In genomic region chr15:98092372-98093120, GRCm38 (mm10) we compare ENCODE assay signal across 8 mouse cellular contexts. TPM values are rescaled to one million over a fixed set of nuclear protein-coding genes. Genes with fewer than 3 reads are reported as not detected.
DNase-seq lines count a peak whose midpoint lies in the region; ATAC-seq and TF ChIP-seq lines count a peak whose summit lies in the region.

Gene Pfkm, plus strand, starts transcription at chr15:98092589.

- peaks cover 0 to 22% of the 10 kb centered on the region in 2 experiments for H3K36me3 ChIP-seq in CH12.LX (replicated peaks in 1 of 2; ENCODE audit: control insufficient read depth in 1 of 2, insufficient read depth in 1 of 2, low read length in 1 of 2)
- H3K36me3 ChIP-seq in embryonic facial prominence, embryonic 13.5 days = peaks cover 11% of the 10 kb centered on the region; the same call in 1 of the 2 replicates
- H3K36me3 ChIP-seq in heart, embryonic 14.5 days (ENCODE audit: control insufficient read depth, insufficient read depth, low read length) = peaks cover 15% of the 10 kb centered on the region; the same call in 1 of the 2 replicates
- H3K36me3 ChIP-seq in neural tube, embryonic 14.5 days (ENCODE audit: control insufficient read depth, insufficient read depth, low read length) = no peaks in the 10 kb centered on the region

- peak within 1 kb of the TSS; percentile 98 for H3K4me2 ChIP-seq in CH12.LX (ENCODE audit: insufficient read depth, low read depth, poor library complexity, severe bottlenecking)
- H3K4me2 ChIP-seq in embryonic facial prominence, embryonic 13.5 days = peak within 1 kb of the TSS; percentile 68
- H3K4me2 ChIP-seq in heart, embryonic 14.5 days (ENCODE audit: low read length) = peak within 1 kb of the TSS; percentile 81
- H3K4me2 ChIP-seq in neural tube, embryonic 14.5 days (ENCODE audit: low read depth, low read length) = peak within 1 kb of the TSS; percentile 64

- peaks cover 5 to 44% of the 10 kb centered on the region in 2 experiments for H3K4me1 ChIP-seq in CH12.LX (ENCODE audit: control insufficient read depth in 1 of 2, insufficient read depth in 2 of 2)
- H3K4me1 ChIP-seq in embryonic facial prominence, embryonic 13.5 days = peaks cover 9% of the 10 kb centered on the region
- H3K4me1 ChIP-seq in heart, embryonic 14.5 days (ENCODE audit: control insufficient read depth in 2 of 2, insufficient read depth in 2 of 2, low read length in 2 of 2) = peaks cover 0 to 15% of the 10 kb centered on the region in 2 experiments; a peak in 2 of 4 replicates
- peaks cover 12% of the 10 kb centered on the region for H3K4me1 ChIP-seq in neural tube, embryonic 14.5 days (ENCODE audit: control insufficient read depth, insufficient read depth, low read length)

- H3K9me3 ChIP-seq in CH12.LX (replicated peaks; ENCODE audit: low read length) = peaks cover 2% of the 10 kb centered on the region
- no peaks in the 10 kb centered on the region for H3K9me3 ChIP-seq in embryonic facial prominence, embryonic 13.5 days
- no peaks in the 10 kb centered on the region for H3K9me3 ChIP-seq in heart, embryonic 14.5 days (ENCODE audit: control insufficient read depth, low read length)
- no peaks in the 10 kb centered on the region for H3K9me3 ChIP-seq in neural tube, embryonic 14.5 days (ENCODE audit: control insufficient read depth, low read length)

- in situ Hi-C loops in CH12.LX (cut with MboI; ENCODE audit: low pct_ligation_motif_present, low pct_unique_long_range_greater_than_20kb, low sequenced_read_pairs) = loop anchor here (5.0 kb wide), 1 partner anchor 60 kb away; no protein-coding TSS in a partner anchor

- under 1% methylated on average over 30 of the region's 30 CpGs for WGBS in embryonic facial prominence, embryonic 13.5 days
- under 1% methylated on average over 28 of the region's 30 CpGs for WGBS in heart, embryonic 14.5 days
- WGBS in neural tube, embryonic 14.5 days = under 1% methylated on average over 30 of the region's 30 CpGs

- no peak for TF ChIP-seq EP300 in CH12.LX (IDR thresholded peaks at IDR 0.05; ENCODE audit: low read length)

- no peaks in the 10 kb centered on the region for H3K27me3 ChIP-seq in CH12.LX (replicated peaks)
- no peaks in the 10 kb centered on the region for H3K27me3 ChIP-seq in embryonic facial prominence, embryonic 13.5 days
- H3K27me3 ChIP-seq in heart, embryonic 14.5 days (ENCODE audit: control insufficient read depth, insufficient read depth, low read length) = no peaks in the 10 kb centered on the region
- H3K27me3 ChIP-seq in neural tube, embryonic 14.5 days (ENCODE audit: control insufficient read depth, insufficient read depth, low read length) = no peaks in the 10 kb centered on the region

- DNase-seq in frontal cortex, postnatal 25 days (ENCODE audit: low spot score in 2 of 2) = no peak
- DNase-seq in CH12.LX (ENCODE audit: extremely low read depth) = peak; percentile 41
- DNase-seq in left cerebral cortex, postnatal 4 days = no peak
- DNase-seq in retina, postnatal 1 day = no peak

- no peak for TF ChIP-seq RAD21 in CH12.LX (IDR thresholded peaks at IDR 0.05; ENCODE audit: low read depth, low read length)

- dilution Hi-C loops in CH12.LX (cut with MboI; ENCODE audit: extremely low pct_ligation_motif_present, extremely low pct_unique_long_range_greater_than_20kb, low sequenced_read_pairs) = no loop called here

- TF ChIP-seq POLR2A in CH12.LX (IDR thresholded peaks at IDR 0.05; ENCODE audit: low read depth, low read length) = no peak

- ATAC-seq in frontal cortex, adult (ENCODE audit: low TSS enrichment) = peak; percentile 18; the same call in 1 of the 2 replicates
- 0 out of 2 replicates have a peak, but pooled peaks have one; percentile 48 for ATAC-seq in embryonic facial prominence, embryonic 13.5 days (ENCODE audit: insufficient number of reproducible peaks, insufficient read depth, low FRiP score, low TSS enrichment, low read depth)
- peak; percentile 9; the same call in 1 of the 2 replicates for ATAC-seq in heart, embryonic 14.5 days (ENCODE audit: insufficient number of reproducible peaks, insufficient read depth, low FRiP score, low read depth)
- ATAC-seq in neural tube, embryonic 14.5 days (ENCODE audit: low read depth) = 0 out of 2 replicates have a peak, but pooled peaks have one; percentile 15

- peak within 1 kb of the TSS; percentile 72 to 89 (median 86) for H3K4me3 ChIP-seq in CH12.LX (replicated peaks in 1 of 3; ENCODE audit: low read depth in 2 of 3, low read length in 2 of 3, poor library complexity in 1 of 3)
- peak within 1 kb of the TSS; percentile 93 for H3K4me3 ChIP-seq in embryonic facial prominence, embryonic 13.5 days
- peak within 1 kb of the TSS; percentile 84 to 96 for H3K4me3 ChIP-seq in heart, embryonic 14.5 days (ENCODE audit: control insufficient read depth in 1 of 2, insufficient read depth in 1 of 2, low read depth in 1 of 2, low read length in 2 of 2)
- H3K4me3 ChIP-seq in neural tube, embryonic 14.5 days (ENCODE audit: low read depth, low read length) = peak within 1 kb of the TSS; percentile 81

- intact Hi-C loops in left cerebral cortex, postnatal 4 days (cut with DNase I) = loop anchor here (2.0 kb wide), 1 partner anchor 60 kb away; no protein-coding TSS in a partner anchor

- no peak for TF ChIP-seq CTCF in CH12.LX (conservative IDR thresholded peaks at IDR 0.05 in 1 of 2, IDR thresholded peaks at IDR 0.05 in 1 of 2; ENCODE audit: low read depth in 2 of 2, low read length in 2 of 2)

- peak within 1 kb of the TSS; percentile 89 for H3K27ac ChIP-seq in CH12.LX (ENCODE audit: insufficient read depth, low read depth)
- peak within 1 kb of the TSS; percentile 96 for H3K27ac ChIP-seq in embryonic facial prominence, embryonic 13.5 days
- peak within 1 kb of the TSS; percentile 96 to 97 for H3K27ac ChIP-seq in heart, embryonic 14.5 days (replicated peaks in 1 of 2; ENCODE audit: control insufficient read depth in 1 of 2, insufficient read depth in 1 of 2, low read depth in 2 of 2, low read length in 2 of 2)
- H3K27ac ChIP-seq in neural tube, embryonic 14.5 days (ENCODE audit: low read depth, low read length) = peak within 1 kb of the TSS; percentile 85

- peak within 1 kb of the TSS; percentile 99 for H3K9ac ChIP-seq in CH12.LX (ENCODE audit: insufficient read depth, low read depth)
- H3K9ac ChIP-seq in embryonic facial prominence, embryonic 13.5 days = peak within 1 kb of the TSS; percentile 96
- peak within 1 kb of the TSS; percentile 95 for H3K9ac ChIP-seq in heart, embryonic 14.5 days (ENCODE audit: low read length)
- peak within 1 kb of the TSS; percentile 87 for H3K9ac ChIP-seq in neural tube, embryonic 14.5 days (replicated peaks; ENCODE audit: low read depth, low read length)

- H3K79me2 ChIP-seq in CH12.LX (replicated peaks; ENCODE audit: control insufficient read depth, extremely low read depth, insufficient read depth, poor library complexity, severe bottlenecking) = peaks cover 39% of the 10 kb centered on the region

TF ChIP-seq in CH12.LX, 34 proteins besides CTCF, POLR2A, EP300 and RAD21:
- TF ChIP-seq MXI1 (IDR thresholded peaks at IDR 0.05; ENCODE audit: low read depth, low read length) (0 out of 2 replicates have a peak, but pooled peaks have one; percentile 9), MYC (IDR thresholded peaks at IDR 0.05; ENCODE audit: low read depth, low read length) (no peak), MEF2A (IDR thresholded peaks at IDR 0.05; ENCODE audit: borderline replicate concordance, low read depth, low read length) (no peak), TBP (conservative IDR thresholded peaks at IDR 0.05; ENCODE audit: low read depth, low read length) (no peak), TCF12 (IDR thresholded peaks at IDR 0.05; ENCODE audit: low read depth, low read length) (no peak), CHD2 (IDR thresholded peaks at IDR 0.05; ENCODE audit: low read length) (no peak), CHD1 (IDR thresholded peaks at IDR 0.05; ENCODE audit: low read depth, low read length) (0 out of 2 replicates have a peak, but pooled peaks have one; percentile 30), PAX5 (IDR thresholded peaks at IDR 0.05; ENCODE audit: low read length) (no peak), ZMIZ1 (IDR thresholded peaks at IDR 0.05; ENCODE audit: low read depth, low read length) (no peak), E2F4 (IDR thresholded peaks at IDR 0.05; ENCODE audit: insufficient replicate concordance, low read depth, low read length) (no peak), NRF1 (IDR thresholded peaks at IDR 0.05; ENCODE audit: low read depth, low read length) (no peak)

RNA-seq across cellular contexts. Expression of gene Pfkm, which starts in this region (rescaled TPM):
- total RNA-seq in CH12.LX (2012; rRNA removed) (23.8 and 29.6 TPM in 2 replicates), CH12.LX (2014; rRNA removed) (21.1 and 23.5 TPM in 2 replicates)
- polyA plus RNA-seq in CH12.LX (2012; ENCODE audit: insufficient read length, low read depth) = 37.9 and 39.2 TPM in 2 replicates
- polyA plus RNA-seq in embryonic facial prominence, embryonic 13.5 days (2015; fragmentation: Nextera tagmentation; extraction: Ambion mirVana) = 43.0 and 47.0 TPM in 2 replicates
- polyA plus RNA-seq in heart, embryonic 14.5 days (2014; fragmentation: Nextera tagmentation; extraction: Ambion mirVana) = 108 and 111 TPM in 2 replicates
- 100 to 1,000 TPM; 156 to 177 TPM for total RNA-seq in left cerebral cortex, postnatal 4 days (2021)
- 79.8 and 81.8 TPM in 2 replicates for polyA plus RNA-seq in neural tube, embryonic 14.5 days (2014; fragmentation: Nextera tagmentation; extraction: Ambion mirVana)

Comparison
In these comparisons a context has a peak if more than half of its experiments do, and no peak if none do; other contexts are left out.
1. RNA of gene Pfkm (total RNA-seq): 156 to 177 TPM in left cerebral cortex, postnatal 4 days; 21.1 to 29.6 TPM in CH12.LX; every median in the first group is over 4 times any median in the second.
2. Peak in every context shown above with its lines, with median percentiles within 50 percentile points of each other: ATAC-seq, H3K27ac ChIP-seq, H3K4me2 ChIP-seq, H3K4me3 ChIP-seq and H3K9ac ChIP-seq.